Comparison of ENCODE assay signal across 9 mouse cellular contexts in genomic region chr11:116810983-116811901, GRCm38 (mm10). TPM values are rescaled to one million over a fixed set of nuclear protein-coding genes. Genes with fewer than 3 reads are reported as not detected.
DNase-seq lines count a peak whose midpoint lies in the region; ATAC-seq lines count a peak whose summit lies in the region.
"Had no signal": no experiment of that assay in that cellular context is flagged by ENCODE, and none has a peak within 500 bp of the region (broad histone marks: within the 10 kb centered on the region; RNA-seq: fewer than 3 reads in every experiment).

No protein-coding gene starts in this region.

- H3K9me3 ChIP-seq in forebrain, embryonic 12.5 days, result no peaks in the 10 kb centered on the region
- H3K9me3 ChIP-seq in hindbrain, embryonic 15.5 days, result no peaks in the 10 kb centered on the region

- peak; percentile 89 for ATAC-seq in forebrain, embryonic 12.5 days (ENCODE audit: low FRiP score)
- ATAC-seq in hindbrain, embryonic 15.5 days (ENCODE audit: low FRiP score, low read depth), result peak; percentile 94

- H3K4me1 ChIP-seq in forebrain, embryonic 12.5 days, result peaks cover 74% of the 10 kb centered on the region
- peaks cover 78% of the 10 kb centered on the region for H3K4me1 ChIP-seq in hindbrain, embryonic 15.5 days (replicated peaks)

- no peaks in the 10 kb centered on the region for H3K36me3 ChIP-seq in forebrain, embryonic 12.5 days (replicated peaks)
- H3K36me3 ChIP-seq in hindbrain, embryonic 15.5 days, result no peaks in the 10 kb centered on the region

- peak overlapping the region; percentile 64 for H3K4me2 ChIP-seq in forebrain, embryonic 12.5 days
- peak overlapping the region; percentile 62 for H3K4me2 ChIP-seq in hindbrain, embryonic 15.5 days

- 4% methylated on average over 29 of the region's 32 CpGs for WGBS in forebrain, embryonic 12.5 days
- 8% methylated on average over 30 of the region's 32 CpGs for WGBS in hindbrain, embryonic 15.5 days

- H3K27ac ChIP-seq in forebrain, embryonic 12.5 days, result peak overlapping the region; percentile 95
- H3K27ac ChIP-seq in hindbrain, embryonic 15.5 days (replicated peaks), result peak overlapping the region; percentile 98

- DNase-seq in Muller cell, postnatal 12 days (ENCODE audit: inconsistent ontology term), result peak; percentile 99
- DNase-seq in brain, embryonic 18.5 days (ENCODE audit: low read depth, low spot score), result peak; percentile 82
- DNase-seq in left cerebral cortex, adult 18-20 months (ENCODE audit: low spot score in 2 of 2), result peak; percentile 72 to 85
- peak; percentile 71 for DNase-seq in lung, postnatal 14 days
- DNase-seq in retina, postnatal 7 days (ENCODE audit: low read depth, low spot score), result peak; percentile 86
- no peak for DNase-seq in urinary bladder, postnatal 36 days (ENCODE audit: low spot score in 2 of 2)

- peaks cover 6% of the 10 kb centered on the region; the same call in 1 of the 2 replicates for H3K27me3 ChIP-seq in forebrain, embryonic 12.5 days
- no peaks in the 10 kb centered on the region for H3K27me3 ChIP-seq in hindbrain, embryonic 15.5 days

- H3K4me3 ChIP-seq in forebrain, embryonic 12.5 days (replicated peaks), result peak overlapping the region; percentile 33
- H3K4me3 ChIP-seq in hindbrain, embryonic 15.5 days, result peak overlapping the region; percentile 25

- H3K9ac ChIP-seq in forebrain, embryonic 12.5 days, result peak overlapping the region; percentile 55
- peak overlapping the region; percentile 50 for H3K9ac ChIP-seq in hindbrain, embryonic 15.5 days

RNA-seq across cellular contexts. Expression of gene Mxra7, which starts 16.6 kb away (rescaled TPM):
- polyA plus RNA-seq in forebrain, embryonic 12.5 days (2016; fragmentation: Nextera tagmentation; extraction: Ambion mirVana), result 22.5 and 25.9 TPM in 2 replicates
- polyA plus RNA-seq in hindbrain, embryonic 15.5 days (2015; fragmentation: Nextera tagmentation; extraction: Ambion mirVana), result 41.5 and 42.8 TPM in 2 replicates
- total RNA-seq in left cerebral cortex, adult 18-20 months (2021), result 10 to 100 TPM; 17.5 to 20.2 TPM

RNA-seq across cellular contexts. Expression of gene Mettl23, which starts 31.8 kb away (rescaled TPM):
- polyA plus RNA-seq in forebrain, embryonic 12.5 days (2016; fragmentation: Nextera tagmentation; extraction: Ambion mirVana), result 65.5 and 65.8 TPM in 2 replicates
- 62.1 and 65.0 TPM in 2 replicates for polyA plus RNA-seq in hindbrain, embryonic 15.5 days (2015; fragmentation: Nextera tagmentation; extraction: Ambion mirVana)
- total RNA-seq in left cerebral cortex, adult 18-20 months (2021), result 10 to 100 TPM; 23.8 to 25.8 TPM

RNA-seq across cellular contexts. Expression of gene Jmjd6, which starts 32.0 kb away (rescaled TPM):
- polyA plus RNA-seq in forebrain, embryonic 12.5 days (2016; fragmentation: Nextera tagmentation; extraction: Ambion mirVana), result 87.8 and 93.5 TPM in 2 replicates
- polyA plus RNA-seq in hindbrain, embryonic 15.5 days (2015; fragmentation: Nextera tagmentation; extraction: Ambion mirVana), result 70.2 and 72.4 TPM in 2 replicates
- 10 to 100 TPM; 28.3 to 31.3 TPM for total RNA-seq in left cerebral cortex, adult 18-20 months (2021)

RNA-seq across cellular contexts. Expression of gene St6galnac1, which starts 35.9 kb away (rescaled TPM):
- polyA plus RNA-seq in forebrain, embryonic 12.5 days (2016; fragmentation: Nextera tagmentation; extraction: Ambion mirVana), result not detected in 2 replicates
- polyA plus RNA-seq in hindbrain, embryonic 15.5 days (2015; fragmentation: Nextera tagmentation; extraction: Ambion mirVana), result not detected in 2 replicates
- total RNA-seq in left cerebral cortex, adult 18-20 months (2021), result not detected
- total RNA-seq: heart, adult 18-20 months had no signal

RNA-seq across cellular contexts. Expression of gene Mfsd11, which starts 41.0 kb away (rescaled TPM):
- 33.7 and 40.2 TPM in 2 replicates for polyA plus RNA-seq in forebrain, embryonic 12.5 days (2016; fragmentation: Nextera tagmentation; extraction: Ambion mirVana)
- 52.6 and 56.3 TPM in 2 replicates for polyA plus RNA-seq in hindbrain, embryonic 15.5 days (2015; fragmentation: Nextera tagmentation; extraction: Ambion mirVana)
- 10 to 100 TPM; 40.3 to 44.9 TPM for total RNA-seq in left cerebral cortex, adult 18-20 months (2021)

Comparison
In these comparisons a context has a peak if more than half of its experiments do, and no peak if none do; other contexts are left out.
1. DNase-seq: peak in Muller cell, postnatal 12 days (single experiment), brain, embryonic 18.5 days (single experiment), left cerebral cortex, adult 18-20 months (2 of 2), lung, postnatal 14 days (single experiment) and retina, postnatal 7 days (single experiment); none in urinary bladder, postnatal 36 days (0 of 2).